Mouse (Mus musculus) frontal cortex, postnatal 14 days (tissue): ENCODE measurements at regions not wholly inside any gene's neighbourhood (a gene's known extent, or its start where the extent isn't known, plus 50 kb on each side); places are given as distances from the start of the nearest gene placed in this dataset.
"Not testable (repeated sequence)": the region's sequence is repeated elsewhere in the genome, so short reads cannot be mapped to it uniquely, and the experiment has no call there.

Experiments
- DNase-seq, 2 experiments: peaks; one replicate each; pipeline ENCODE4 v3.0.0; 2022; ENCODE audit warnings: low spot score in 2 of 2

DNA sequence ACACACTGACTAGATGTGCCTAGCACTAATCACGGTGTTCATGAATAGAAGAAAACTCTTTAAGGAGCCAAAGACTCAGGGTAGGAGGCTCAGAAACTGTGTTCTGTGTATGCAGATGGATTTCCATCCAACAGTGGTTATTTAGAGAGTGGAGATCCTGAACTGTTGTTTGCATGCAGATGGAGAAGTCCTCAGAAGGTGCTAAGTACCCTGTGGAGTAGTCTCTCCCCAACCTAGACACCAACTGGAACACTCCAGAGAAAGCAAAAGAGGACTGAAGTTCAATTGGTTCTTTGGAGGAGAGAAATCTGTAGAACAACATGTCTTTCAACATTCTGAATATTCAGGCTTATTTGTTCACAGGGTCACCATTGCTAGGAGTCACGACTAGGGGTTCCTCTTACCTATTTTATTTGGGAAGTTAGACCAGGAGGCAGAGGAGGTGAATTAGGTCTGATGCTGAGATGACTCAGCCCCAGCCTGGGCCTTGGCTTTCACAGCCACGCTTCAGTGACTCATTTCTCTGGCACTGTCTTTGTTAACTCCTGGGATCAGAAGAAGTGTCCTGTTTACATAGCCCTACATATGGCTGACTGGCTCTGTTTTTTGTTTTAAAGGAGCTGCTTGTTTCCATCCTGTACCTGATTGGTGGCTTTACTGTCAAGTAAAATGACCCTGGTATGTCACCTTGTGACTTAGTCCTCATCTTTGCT lies 742.0 kb downstream of the Kcna4 start:
- DNase-seq: no peak

DNA sequence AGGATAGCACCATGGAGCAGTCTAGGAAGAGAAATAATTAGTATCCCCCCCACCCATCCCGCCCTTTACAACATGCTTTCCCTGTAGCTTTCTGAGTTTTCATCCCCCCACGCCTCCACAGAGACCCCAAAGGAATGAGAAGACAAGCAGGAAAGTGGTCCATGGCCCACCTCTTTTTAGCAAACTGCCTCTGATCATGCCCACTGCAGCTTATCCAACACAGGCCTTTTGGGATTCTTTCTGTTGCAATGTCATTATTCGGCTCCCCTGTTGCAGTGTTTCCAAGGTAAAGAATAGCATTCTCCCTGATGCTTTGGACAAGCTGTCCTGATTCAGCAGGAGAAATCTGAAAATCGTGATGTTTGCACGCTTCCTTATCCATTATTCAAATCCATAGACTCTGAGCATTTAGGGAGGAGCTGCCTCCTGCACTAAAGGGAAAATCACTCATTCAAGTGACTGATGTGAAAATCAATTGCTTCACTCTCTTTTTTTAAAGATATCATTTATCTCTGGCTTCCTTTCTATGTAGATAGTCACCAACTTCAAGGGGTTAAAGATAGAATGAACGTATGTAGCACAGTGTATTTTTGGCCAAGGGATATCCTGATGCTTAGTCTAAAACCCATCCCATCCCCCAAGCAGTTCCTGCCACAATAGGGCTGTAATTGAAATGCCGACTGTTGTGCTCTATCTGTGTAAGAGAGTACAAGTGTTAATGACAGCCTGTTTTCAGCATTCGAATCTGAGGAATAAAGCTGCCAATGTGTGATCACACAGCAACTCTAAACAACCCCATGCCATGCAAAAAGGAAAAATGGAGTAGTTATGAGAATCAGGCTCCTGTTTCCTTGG lies 743.1 kb downstream of the Kcna4 start:
- no peak for DNase-seq

DNA sequence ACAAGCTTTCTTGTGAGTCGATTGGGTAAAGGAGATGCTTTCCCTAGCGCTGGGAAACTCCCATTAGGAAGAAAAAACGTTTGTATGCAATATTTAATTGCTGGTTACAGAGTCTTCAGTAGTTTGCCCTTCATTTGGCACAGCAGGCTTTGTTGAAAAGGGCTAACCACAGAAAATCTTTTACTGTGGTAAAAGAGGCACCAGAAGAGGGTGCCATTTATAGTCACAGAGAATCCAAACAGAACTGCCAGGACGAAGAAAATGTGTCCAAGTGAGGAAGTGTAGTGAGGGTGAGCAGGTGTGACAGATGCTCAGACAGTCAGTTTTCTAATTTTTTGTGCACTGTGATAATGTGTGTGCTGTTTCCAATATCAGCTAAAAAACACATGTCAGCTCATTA lies 744.4 kb downstream of the Kcna4 start:
- no peak for DNase-seq

DNA sequence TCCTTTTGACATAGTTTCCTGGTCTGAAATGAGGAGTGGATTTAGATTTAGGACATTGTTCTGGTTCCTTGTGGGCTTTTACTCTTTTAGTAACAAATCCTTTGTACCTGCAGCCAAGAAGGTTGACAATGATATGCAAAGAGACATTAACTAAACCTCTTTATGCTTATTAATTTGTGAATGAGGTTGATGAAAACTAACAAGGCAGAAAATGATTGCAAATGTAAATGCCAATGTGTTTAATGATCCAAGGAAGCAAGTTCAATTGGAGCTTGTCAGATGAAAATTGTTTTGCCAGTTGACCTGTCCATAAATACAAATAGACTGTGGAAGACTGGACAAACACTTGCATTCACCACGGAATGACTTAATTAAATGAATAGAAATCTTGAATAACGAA lies 751.6 kb downstream of the Kcna4 start:
- no peak for DNase-seq

DNA sequence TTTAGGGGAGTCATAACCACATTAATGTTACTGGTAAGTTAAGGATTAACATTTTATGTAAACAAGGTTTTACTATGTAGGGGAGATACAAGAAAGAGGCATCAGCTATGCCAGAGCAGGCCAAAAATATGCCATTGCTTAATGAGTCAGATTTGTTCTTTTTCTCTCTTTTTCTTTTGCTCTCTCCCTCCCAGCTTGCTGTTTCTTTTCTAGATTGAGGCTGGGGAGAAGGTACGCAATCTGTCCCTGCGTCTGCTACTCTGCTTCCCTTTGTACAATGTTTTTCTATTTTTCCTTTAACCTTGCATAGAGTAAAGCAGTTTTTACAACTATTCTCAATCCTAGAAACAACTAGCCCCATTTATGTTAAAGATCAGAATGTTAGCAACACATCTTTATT lies 754.4 kb downstream of the Kcna4 start:
- DNase-seq: no peak

DNA sequence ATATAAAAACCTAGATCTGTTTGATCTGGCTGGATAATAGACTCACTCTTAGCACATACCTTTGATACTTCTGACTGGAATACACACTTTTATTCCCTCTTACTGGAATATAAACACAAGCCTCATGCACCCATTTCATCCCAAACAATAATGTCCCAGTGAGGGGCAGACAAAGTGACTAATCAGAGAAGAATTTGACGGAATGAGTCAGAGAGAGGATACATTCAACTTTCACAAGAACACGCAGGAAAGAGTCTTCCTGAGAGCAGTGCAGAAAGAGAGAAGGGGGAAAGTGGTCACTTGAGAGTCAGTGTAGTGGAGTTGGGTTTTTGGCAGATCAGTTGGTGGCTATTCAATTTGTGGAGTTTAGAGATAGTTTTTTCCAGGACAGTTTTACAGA lies 755.6 kb downstream of the Kcna4 start:
- DNase-seq: no peak

DNA sequence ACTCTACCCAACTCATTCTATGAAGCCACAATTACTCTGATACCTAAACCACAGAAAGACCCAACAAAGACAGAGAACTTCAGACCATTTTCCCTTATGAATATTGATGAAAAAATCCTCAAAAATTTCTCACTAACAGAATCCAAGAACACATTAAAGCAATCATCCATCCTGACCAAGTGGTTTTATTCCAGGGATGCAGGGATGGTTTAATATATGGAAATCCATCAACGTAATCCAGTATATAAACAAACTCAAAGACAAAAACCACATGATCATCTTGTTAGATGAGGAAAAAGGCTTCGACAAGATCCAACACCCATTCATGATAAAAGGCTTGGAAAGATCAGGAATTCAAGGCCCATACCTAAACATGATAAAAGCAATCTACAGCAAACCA lies 772.3 kb downstream of the Kcna4 start:
- DNase-seq: not testable (repeated sequence)

DNA sequence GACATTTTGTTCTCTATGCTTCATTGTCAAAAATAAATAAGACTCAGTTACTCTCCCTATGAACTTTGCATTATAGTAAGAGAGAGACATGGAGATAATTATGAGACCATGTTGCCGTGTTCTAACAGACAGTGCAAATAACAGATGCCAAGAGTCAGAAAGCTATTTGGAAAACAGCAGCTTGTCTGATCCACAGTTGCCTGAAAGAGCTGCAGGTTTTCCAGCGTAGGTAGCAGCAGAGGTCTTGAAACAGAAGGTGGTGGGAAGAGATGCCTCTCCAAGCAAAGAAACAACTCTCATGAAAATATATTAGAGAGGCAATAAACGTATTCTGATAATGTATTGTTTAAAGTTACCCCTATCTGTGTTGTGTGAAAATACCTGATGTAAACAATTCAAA lies 793.5 kb downstream of the Kcna4 start:
- no peak for DNase-seq

DNA sequence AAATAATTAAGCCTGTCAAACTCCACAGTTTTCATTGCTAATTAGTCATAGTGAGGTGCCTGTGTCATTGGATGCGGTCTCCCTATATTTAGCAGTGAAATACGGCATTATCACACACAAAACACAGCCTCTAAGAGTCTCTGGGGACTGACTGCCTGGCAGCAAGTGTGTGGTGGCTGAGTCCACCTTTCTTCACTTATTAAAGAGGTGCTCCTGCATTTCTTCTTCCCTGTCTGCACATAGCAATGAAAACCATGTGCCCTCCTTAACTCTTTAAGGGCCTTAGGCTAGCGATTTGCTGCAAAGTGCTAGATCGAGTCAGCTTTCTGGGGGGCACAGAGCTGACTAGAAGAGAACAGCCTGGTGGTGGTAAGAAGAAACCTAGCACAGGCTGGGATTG lies 799.8 kb downstream of the Kcna4 start:
- no peak for DNase-seq

DNA sequence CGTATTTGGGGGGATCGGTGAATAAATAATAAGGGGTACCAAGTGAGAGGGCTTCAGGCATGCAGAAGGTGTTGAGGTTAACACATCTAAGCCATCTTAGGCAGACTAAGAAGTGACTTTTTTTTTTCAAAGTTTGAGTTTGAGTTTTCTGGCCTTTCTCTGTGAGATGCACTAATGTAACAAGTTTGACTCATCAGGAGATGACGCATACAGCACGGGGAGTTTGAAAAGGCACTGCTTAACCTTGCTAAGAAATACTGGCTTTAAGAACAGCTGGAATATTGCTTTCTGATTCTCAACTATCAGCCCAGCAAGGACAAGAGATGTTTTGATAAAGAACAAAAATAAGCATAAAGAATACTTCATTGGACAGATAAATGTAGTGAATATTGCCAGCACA lies 806.6 kb downstream of the Kcna4 start:
- no peak for DNase-seq

DNA sequence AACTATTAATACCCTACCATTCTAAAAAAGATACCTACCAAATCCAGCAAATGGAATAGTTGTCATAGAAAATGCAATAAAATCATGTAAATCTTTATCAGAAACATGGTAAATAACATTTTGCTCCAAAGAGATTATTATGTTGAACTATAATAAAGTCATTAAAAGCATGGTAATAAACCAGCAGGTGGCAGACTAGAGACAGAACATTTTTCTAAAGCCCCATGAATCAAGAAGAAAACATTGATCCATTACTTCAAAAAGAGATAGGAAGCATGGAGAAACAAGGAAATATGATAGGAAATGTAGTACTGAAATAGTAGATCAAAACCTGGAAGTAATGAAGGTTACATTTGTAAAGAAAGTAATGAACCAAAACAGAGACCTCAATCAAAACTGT lies 819.7 kb downstream of the Kcna4 start:
- DNase-seq: no peak

DNA sequence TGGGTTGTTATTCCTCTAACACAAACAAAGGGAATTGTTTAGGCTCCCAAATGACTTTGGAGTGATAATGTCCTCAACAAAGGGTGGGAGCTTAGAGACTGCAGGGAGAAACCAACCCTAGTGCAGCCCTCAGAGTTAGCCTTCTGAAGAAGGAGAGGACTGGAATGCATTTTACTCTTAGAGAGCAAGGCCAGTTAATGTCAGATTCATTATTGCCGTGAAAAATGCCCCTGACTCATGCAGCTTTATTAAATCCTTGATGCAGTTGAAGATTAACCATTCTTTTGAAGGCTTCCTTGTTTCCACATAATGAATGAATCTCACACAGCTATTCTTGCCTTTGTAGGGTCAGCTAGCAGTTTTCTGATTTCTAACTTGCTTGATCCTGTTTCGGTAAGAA lies 855.3 kb downstream of the Kcna4 start:
- DNase-seq: no peak

DNA sequence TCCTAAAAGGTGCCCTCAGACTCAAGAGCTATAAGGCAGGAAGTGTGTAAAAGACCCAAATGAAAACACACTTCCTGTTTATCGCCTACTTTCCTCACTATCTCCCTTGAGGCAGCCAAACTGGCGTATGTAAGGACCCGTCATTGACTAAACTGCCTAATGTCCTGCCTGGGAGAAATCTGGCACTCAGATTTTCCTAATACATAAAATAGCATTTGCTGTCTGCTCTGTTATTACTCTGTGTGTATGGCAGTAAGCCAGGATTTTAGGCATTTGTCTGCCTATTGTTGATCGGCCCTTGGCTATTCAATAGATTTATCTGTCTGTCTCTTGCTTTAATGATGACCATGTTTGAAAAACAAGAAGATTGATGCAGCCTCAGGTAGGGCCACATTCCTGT lies 857.8 kb downstream of the Kcna4 start:
- DNase-seq: no peak

DNA sequence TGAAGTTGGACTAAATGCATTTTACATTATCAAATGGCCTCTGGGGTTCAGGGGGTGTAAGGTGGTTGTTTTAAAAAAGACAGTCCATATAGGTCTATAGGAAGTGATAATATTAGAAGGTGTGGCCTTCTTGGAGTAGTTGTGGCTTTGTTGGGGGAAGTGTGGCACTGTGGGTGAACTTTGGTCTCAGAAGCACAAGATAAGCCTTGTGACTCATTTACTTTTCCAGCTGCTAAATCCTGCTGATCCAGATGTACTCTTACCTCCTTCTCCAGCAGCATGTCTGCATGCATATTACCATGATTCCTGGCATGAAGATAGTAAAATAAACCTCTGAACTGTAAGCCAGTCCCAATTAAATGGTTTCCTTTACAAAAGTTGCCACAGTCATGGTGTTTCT lies 865.8 kb downstream of the Kcna4 start:
- DNase-seq: no peak

DNA sequence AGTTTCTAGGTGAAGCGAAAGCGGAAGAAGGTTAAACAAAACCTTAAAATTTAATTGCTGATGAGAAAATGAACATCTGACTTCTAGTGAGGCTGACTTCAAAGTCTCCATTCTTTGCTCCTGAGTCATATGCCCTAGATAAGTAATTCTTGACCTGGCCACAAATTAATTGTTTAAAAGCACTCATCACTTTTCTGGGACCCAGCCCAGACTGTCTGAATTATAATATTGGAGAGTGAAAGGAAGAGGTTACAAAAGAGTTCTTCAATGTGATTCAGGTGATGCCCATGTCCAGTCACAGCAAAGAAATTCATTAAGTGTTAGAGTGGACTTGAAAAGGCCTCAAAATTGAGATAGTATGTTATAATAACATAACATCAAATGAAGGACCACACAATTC lies 867.3 kb downstream of the Kcna4 start:
- DNase-seq: no peak

DNA sequence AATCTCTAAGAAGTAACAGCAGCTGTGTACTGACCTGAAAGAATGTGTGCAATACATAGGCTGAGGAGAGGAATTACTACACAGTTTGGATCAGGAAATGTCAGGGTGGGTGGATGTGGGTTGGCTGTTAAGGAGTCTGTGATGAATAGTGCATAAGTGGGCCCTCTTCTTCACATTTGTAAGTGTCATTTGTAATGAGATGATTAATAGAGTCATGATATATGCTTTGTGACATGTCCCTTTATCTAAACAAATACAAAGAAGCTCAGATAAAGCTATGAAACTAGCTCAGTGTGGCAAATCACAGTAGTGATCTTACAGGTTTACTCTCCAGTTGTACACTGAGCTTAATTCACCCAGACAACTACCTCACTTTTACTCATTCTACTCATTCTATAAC lies 867.9 kb downstream of the Kcna4 start:
- no peak for DNase-seq

DNA sequence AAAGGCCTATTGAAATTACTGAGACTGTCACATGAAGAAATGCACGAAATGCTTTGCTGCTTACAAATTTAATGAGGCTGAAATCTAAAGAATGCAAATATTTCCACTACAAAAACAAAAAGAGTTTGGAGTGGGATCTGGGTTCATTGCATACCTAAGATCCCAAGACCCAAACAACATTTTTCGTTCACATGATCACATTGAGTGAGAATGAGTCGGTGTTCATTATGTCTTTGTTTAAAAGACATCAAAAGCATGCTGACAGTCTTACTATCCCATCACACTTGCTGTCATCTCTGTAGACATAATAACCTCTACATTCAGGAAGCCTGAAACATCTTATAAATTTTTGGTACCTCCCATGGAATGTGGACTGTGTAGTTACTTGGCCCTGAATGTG lies 870.4 kb downstream of the Kcna4 start:
- no peak for DNase-seq

DNA sequence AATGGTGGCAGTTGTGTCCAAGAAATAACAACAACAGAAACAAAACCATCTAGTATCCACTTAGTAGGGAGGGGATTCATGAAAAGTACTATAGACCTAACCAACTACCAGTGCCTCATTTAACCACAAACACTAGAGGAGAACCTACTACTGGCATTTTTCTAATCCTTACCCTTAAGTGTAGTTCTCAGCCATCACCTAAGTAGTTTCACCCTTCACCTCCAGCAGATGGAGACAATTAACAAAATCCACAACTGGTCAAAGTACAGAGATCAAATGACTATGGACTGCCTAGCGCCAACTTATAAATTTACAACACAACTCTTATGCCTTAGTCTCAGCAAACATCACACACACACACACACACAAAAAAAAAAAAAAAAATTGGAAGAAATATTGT lies 874.6 kb downstream of the Kcna4 start:
- no peak for DNase-seq
